Comparison of ENCODE assay signal across 7 mouse cellular contexts in the genomic region with DNA sequence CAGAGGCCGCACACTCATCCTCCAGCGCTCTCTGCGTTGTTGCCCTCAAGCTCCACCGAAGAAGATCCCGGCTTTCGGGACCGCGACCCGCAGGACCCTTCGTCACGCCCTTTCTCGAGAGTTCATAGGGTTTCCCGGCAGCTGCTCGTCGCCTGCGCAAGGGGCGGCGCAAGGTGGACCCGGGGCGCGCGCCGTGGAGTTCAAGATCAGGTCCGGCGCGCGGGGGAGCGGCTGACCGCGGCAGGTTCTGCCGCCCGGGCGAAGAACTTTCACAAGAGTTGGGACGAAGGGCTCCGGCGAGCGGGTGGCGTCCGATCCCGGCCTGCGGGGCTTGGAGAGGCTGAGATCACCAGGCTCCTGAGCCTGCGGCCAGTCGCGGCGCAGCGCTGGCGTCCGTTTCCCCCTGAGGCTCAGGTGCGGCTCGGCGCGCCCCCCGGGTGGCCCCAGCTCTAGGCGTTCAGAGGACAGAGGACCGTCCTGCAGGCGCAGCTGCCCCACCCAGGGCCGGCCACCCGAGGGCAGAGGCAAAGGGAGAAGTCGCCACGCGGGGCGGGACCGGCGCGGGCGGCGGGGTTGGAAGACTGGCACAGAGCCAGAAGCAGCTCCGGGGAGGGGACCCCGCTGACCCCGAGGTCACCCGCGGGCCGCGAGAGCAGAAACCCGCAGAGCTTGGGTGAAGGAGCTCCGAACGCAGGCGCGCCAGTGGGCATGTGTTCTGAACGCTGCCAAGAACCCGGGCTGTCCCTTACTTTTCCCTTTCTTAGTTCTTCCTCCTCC. TPM values are rescaled to one million over a fixed set of nuclear protein-coding genes. Genes with fewer than 3 reads are reported as not detected.
DNase-seq lines count a peak whose midpoint lies in the region; ATAC-seq and TF ChIP-seq lines count a peak whose summit lies in the region.

A gene (minus strand): TSS at position 719 of the 777 bp plus-strand sequence.

- under 1% methylated on average over 78 of the region's 81 CpGs for WGBS in hindbrain, embryonic 14.5 days
- WGBS in midbrain, embryonic 14.5 days = under 1% methylated on average over 80 of the region's 81 CpGs

- ATAC-seq in hindbrain, embryonic 14.5 days (ENCODE audit: low FRiP score) = peak; percentile 78
- peak; percentile 68 for ATAC-seq in midbrain, embryonic 14.5 days (ENCODE audit: low FRiP score, low TSS enrichment)

- H3K9me3 ChIP-seq in hindbrain, embryonic 14.5 days (ENCODE audit: control insufficient read depth, low read length) = no peaks in the 10 kb centered on the region
- no peaks in the 10 kb centered on the region for H3K9me3 ChIP-seq in midbrain, embryonic 14.5 days (ENCODE audit: control insufficient read depth, low read length)

- peaks cover 26% of the 10 kb centered on the region for H3K27me3 ChIP-seq in hindbrain, embryonic 14.5 days (ENCODE audit: control insufficient read depth, insufficient read depth, low read length)
- peaks cover 11% of the 10 kb centered on the region for H3K27me3 ChIP-seq in midbrain, embryonic 14.5 days (ENCODE audit: control insufficient read depth, insufficient read depth, low read length)
- no peaks in the 10 kb centered on the region for H3K27me3 ChIP-seq in testis, adult 2 months (ENCODE audit: control insufficient read depth, insufficient read depth, low read length)

- H3K4me2 ChIP-seq in hindbrain, embryonic 14.5 days (replicated peaks) = peak within 1 kb of the TSS; percentile 100
- peak within 1 kb of the TSS; percentile 100 for H3K4me2 ChIP-seq in midbrain, embryonic 14.5 days (ENCODE audit: low read length)

- DNase-seq in R1 (ENCODE audit: low read depth, low spot score) (peak; percentile 68), liver (peak; percentile 10)
- DNase-seq in brain, embryonic 14.5 days (ENCODE audit: low read depth) = peak; percentile 35
- DNase-seq in gastrocnemius, adult 2 months = peak; percentile 64
- no peak for DNase-seq in hindbrain, embryonic 14.5 days (ENCODE audit: low spot score)
- DNase-seq in midbrain, embryonic 14.5 days = peak; percentile 51

- peak within 1 kb of the TSS; percentile 67 for H3K9ac ChIP-seq in hindbrain, embryonic 14.5 days
- H3K9ac ChIP-seq in midbrain, embryonic 14.5 days (replicated peaks; ENCODE audit: low read length) = peak within 1 kb of the TSS; percentile 61

- no peak for TF ChIP-seq CTCF in brain, embryonic 14.5 days (IDR thresholded peaks at IDR 0.05; ENCODE audit: borderline replicate concordance, extremely low read depth, insufficient read depth, insufficient read length)
- no peak for TF ChIP-seq CTCF in gastrocnemius, adult 2 months (IDR thresholded peaks at IDR 0.05)
- no peak for TF ChIP-seq CTCF in testis, adult 2 months (IDR thresholded peaks at IDR 0.05; ENCODE audit: control insufficient read depth, insufficient read depth, insufficient replicate concordance, low read depth, low read length)

- peak within 1 kb of the TSS; percentile 85 for H3K4me3 ChIP-seq in gastrocnemius, adult 2 months
- peak within 1 kb of the TSS; percentile 81 for H3K4me3 ChIP-seq in hindbrain, embryonic 14.5 days (replicated peaks; ENCODE audit: low read length)
- peak within 1 kb of the TSS; percentile 74 for H3K4me3 ChIP-seq in midbrain, embryonic 14.5 days (replicated peaks; ENCODE audit: low read depth, low read length)
- H3K4me3 ChIP-seq in testis, adult 2 months (ENCODE audit: control insufficient read depth, low read depth, low read length) = peak within 1 kb of the TSS; percentile 39

- 0 out of 2 replicates have a peak, but pooled peaks cover 8% of the 10 kb centered on the region for H3K4me1 ChIP-seq in hindbrain, embryonic 14.5 days (replicated peaks; ENCODE audit: control insufficient read depth, insufficient read depth, low read length)
- no peaks in the 10 kb centered on the region for H3K4me1 ChIP-seq in midbrain, embryonic 14.5 days (ENCODE audit: control insufficient read depth, insufficient read depth, low read length)
- peaks cover 9% of the 10 kb centered on the region for H3K4me1 ChIP-seq in testis, adult 2 months (ENCODE audit: control insufficient read depth, insufficient read depth, low read length)

- H3K36me3 ChIP-seq in hindbrain, embryonic 14.5 days (replicated peaks; ENCODE audit: control insufficient read depth, insufficient read depth) = no peaks in the 10 kb centered on the region
- no peaks in the 10 kb centered on the region for H3K36me3 ChIP-seq in midbrain, embryonic 14.5 days (ENCODE audit: control insufficient read depth, insufficient read depth, low read length)
- H3K36me3 ChIP-seq in testis, adult 2 months (ENCODE audit: control insufficient read depth, insufficient read depth, low read length) = no peaks in the 10 kb centered on the region

- no peak for TF ChIP-seq POLR2A in brain, embryonic 14.5 days (IDR thresholded peaks at IDR 0.05; ENCODE audit: borderline replicate concordance, extremely low read depth, insufficient read depth, insufficient read length, poor library complexity, severe bottlenecking)
- no peak for TF ChIP-seq POLR2A in testis, adult 2 months (IDR thresholded peaks at IDR 0.05; ENCODE audit: control insufficient read depth, low read depth, low read length)

- intact Hi-C loops in gastrocnemius, adult 2 months (cut with DNase I) = no loop called here

- peak within 1 kb of the TSS; percentile 73 for H3K27ac ChIP-seq in gastrocnemius, adult 2 months
- H3K27ac ChIP-seq in hindbrain, embryonic 14.5 days = no peak within 1 kb of the TSS
- no peak within 1 kb of the TSS for H3K27ac ChIP-seq in midbrain, embryonic 14.5 days (replicated peaks; ENCODE audit: low read depth, low read length)
- H3K27ac ChIP-seq in testis, adult 2 months (ENCODE audit: control insufficient read depth, insufficient read depth, low read depth, low read length) = no peak within 1 kb of the TSS

RNA-seq across cellular contexts. Expression of the gene that starts here (rescaled TPM):
- polyA plus RNA-seq in brain, embryonic 14.5 days (2012; rRNA removed) = 0.71 and 2.5 TPM in 2 replicates
- total RNA-seq in gastrocnemius, adult 2 months (2021) = 1 to 10 TPM in 1 of 2 experiments, under 1 TPM in 1; 0.94 to 1.1 TPM
- 3.3 and 3.4 TPM in 2 replicates for polyA plus RNA-seq in hindbrain, embryonic 14.5 days (2014; fragmentation: Nextera tagmentation; extraction: Ambion mirVana)
- 1.3 and 2.0 TPM in 2 replicates for polyA plus RNA-seq in midbrain, embryonic 14.5 days (2014; fragmentation: Nextera tagmentation; extraction: Ambion mirVana)
- 0.04 and 0.71 TPM in 2 replicates for polyA plus RNA-seq in testis, adult 2 months (2012; rRNA removed)
